In the genomic region with DNA sequence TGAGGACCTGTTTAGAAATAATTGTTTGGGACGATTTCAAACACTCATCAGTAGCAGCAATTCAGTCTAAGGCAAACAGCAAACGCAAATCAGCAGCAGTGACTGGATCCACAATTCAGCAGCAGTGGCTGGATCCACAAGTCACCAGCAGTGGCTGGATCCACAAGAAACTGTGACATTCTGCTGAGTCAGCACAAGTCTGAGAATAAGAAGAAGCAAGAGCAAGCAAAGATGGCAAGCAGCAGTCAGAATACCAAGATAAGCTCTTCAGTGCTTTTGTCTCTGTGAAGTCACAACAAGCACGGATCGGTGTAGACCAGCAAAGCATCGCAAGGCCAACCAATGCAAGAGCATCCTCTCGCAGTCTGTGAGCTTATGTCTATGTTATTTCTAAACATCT, we compare ENCODE assay signal across 33 mouse cellular contexts. TPM values are rescaled to one million over a fixed set of nuclear protein-coding genes. Genes with fewer than 3 reads are reported as not detected.
"Had no signal": no experiment of that assay in that cellular context is flagged by ENCODE, and none has a peak within 500 bp of the region (broad histone marks: within the 10 kb centered on the region; RNA-seq: fewer than 3 reads in every experiment).

No protein-coding gene starts in this region.

- H3K4me2 ChIP-seq: embryonic facial prominence, embryonic 12.5 days; embryonic facial prominence, embryonic 13.5 days; embryonic facial prominence, embryonic 15.5 days; forebrain, embryonic 12.5 days; forebrain, embryonic 13.5 days; forebrain, embryonic 15.5 days had no signal

- H3K36me3 ChIP-seq: embryonic facial prominence, embryonic 10.5 days; embryonic facial prominence, embryonic 12.5 days; embryonic facial prominence, embryonic 13.5 days; embryonic facial prominence, embryonic 15.5 days; forebrain, embryonic 10.5 days; forebrain, embryonic 12.5 days; forebrain, embryonic 15.5 days; heart, embryonic 10.5 days had no signal

- DNase-seq: cerebellum, adult 9-11 months; cerebellum, postnatal 14 days; cerebellum, postnatal 25 days; cerebellum, postnatal 36 days; embryo, embryonic 11 days; forebrain, postnatal 0 days; gastrocnemius, adult 2 months; gastrocnemius, postnatal 10 days; gastrocnemius, postnatal 14 days; gastrocnemius, postnatal 25 days; gastrocnemius, postnatal 36 days; heart, adult 11 months; heart, adult 18-20 months; heart, adult 2 months had no signal

- H3K9ac ChIP-seq: embryonic facial prominence, embryonic 12.5 days; embryonic facial prominence, embryonic 13.5 days; embryonic facial prominence, embryonic 15.5 days; forebrain, embryonic 12.5 days; forebrain, embryonic 13.5 days; forebrain, embryonic 15.5 days; forebrain, postnatal 0 days had no signal

- H3K9me3 ChIP-seq: embryonic facial prominence, embryonic 10.5 days; embryonic facial prominence, embryonic 12.5 days; embryonic facial prominence, embryonic 13.5 days; embryonic facial prominence, embryonic 15.5 days; forebrain, embryonic 10.5 days; forebrain, embryonic 12.5 days; forebrain, embryonic 13.5 days; forebrain, embryonic 15.5 days; heart, embryonic 10.5 days had no signal

- H3K4me1 ChIP-seq: embryonic facial prominence, embryonic 12.5 days; embryonic facial prominence, embryonic 15.5 days had no signal

- H3K27ac ChIP-seq: embryonic facial prominence, embryonic 10.5 days; embryonic facial prominence, embryonic 12.5 days; embryonic facial prominence, embryonic 13.5 days; embryonic facial prominence, embryonic 15.5 days; forebrain, embryonic 10.5 days; forebrain, embryonic 12.5 days; forebrain, embryonic 13.5 days; forebrain, embryonic 15.5 days; gastrocnemius, adult 2 months; heart, adult 2 months; heart, embryonic 10.5 days had no signal

- H3K4me3 ChIP-seq: embryonic facial prominence, embryonic 10.5 days; embryonic facial prominence, embryonic 12.5 days; embryonic facial prominence, embryonic 13.5 days; embryonic facial prominence, embryonic 15.5 days; erythroblast, embryonic 14.5 days; forebrain, embryonic 10.5 days; forebrain, embryonic 12.5 days; forebrain, embryonic 13.5 days; forebrain, embryonic 15.5 days; gastrocnemius, adult 2 months; heart, adult 2 months; heart, embryonic 10.5 days had no signal

RNA-seq across cellular contexts. Expression of gene Olig3, which starts 12.3 kb away (rescaled TPM):
- total RNA-seq: common myeloid progenitor, adult 5-6 weeks; forebrain, postnatal 0 days; gastrocnemius, adult 18-20 months; gastrocnemius, adult 2 months; gastrocnemius, adult 8-10 months; gastrocnemius, postnatal 10 days; gastrocnemius, postnatal 14 days; gastrocnemius, postnatal 25 days; gastrocnemius, postnatal 36 days; gastrocnemius, postnatal 4 days; granulocyte monocyte progenitor cell, adult 5-6 weeks; heart, adult 18-20 months; heart, adult 2 months; heart, adult 8-10 months had no signal
- polyA plus RNA-seq: cortical plate, adult 2 months; embryonic facial prominence, embryonic 15.5 days; erythroblast, embryonic 14.5 days; frontal cortex, adult 2 months; gonadal fat pad, adult 2 months; heart, adult 2 months; heart, embryonic 10.5 days had no signal
